Mouse (Mus musculus): Measurements from ENCODE around the gene Tmem238l.

The Tmem238l gene

GRCm38 (mm10) chr11:66975606-66976330 is 19.3 kb downstream of the Tmem238l start:
- DNase-seq (ENCODE audit: low read depth, low spot score): no peak

GRCm38 (mm10) chr11:66981336-66982115 is 25.1 kb downstream of the Tmem238l start:
- no peak for DNase-seq (ENCODE audit: low read depth, low spot score)

- DNase-seq (ENCODE audit: low read depth, low spot score): peak; percentile 18
These were observed 26.4 kb downstream of the Tmem238l start for GRCm38 (mm10) chr11:66982794-66983193.

GRCm38 (mm10) chr11:66983422-66984164 is 27.2 kb downstream of the Tmem238l start:
- DNase-seq (ENCODE audit: low read depth, low spot score): no peak

- DNase-seq (ENCODE audit: low read depth, low spot score): peak; percentile 25
These were observed 28.0 kb downstream of the Tmem238l start for GRCm38 (mm10) chr11:66984165-66985135.

- no peak for DNase-seq (ENCODE audit: low read depth, low spot score)
These were observed 28.8 kb downstream of the Tmem238l start for GRCm38 (mm10) chr11:66985136-66985702.

GRCm38 (mm10) chr11:66992150-66992549 is 35.7 kb downstream of the Tmem238l start:
- no peak for DNase-seq (ENCODE audit: low read depth, low spot score)

- no peak for DNase-seq (ENCODE audit: low read depth, low spot score)
These were observed 37.2 kb downstream of the Tmem238l start for GRCm38 (mm10) chr11:66993674-66994073.

GRCm38 (mm10) chr11:66996446-66996845 is 40.0 kb downstream of the Tmem238l start:
- no peak for DNase-seq (ENCODE audit: low read depth, low spot score)

- no peak for DNase-seq (ENCODE audit: low read depth, low spot score)
These were observed 42.3 kb downstream of the Tmem238l start for GRCm38 (mm10) chr11:66998467-66999403.

GRCm38 (mm10) chr11:67000671-67001070 is 44.2 kb downstream of the Tmem238l start:
- DNase-seq (ENCODE audit: low read depth, low spot score): no peak

GRCm38 (mm10) chr11:67001717-67002116 is 45.3 kb downstream of the Tmem238l start:
- DNase-seq (ENCODE audit: low read depth, low spot score): no peak

- DNase-seq (ENCODE audit: low read depth, low spot score): no peak
These were observed 46.5 kb downstream of the Tmem238l start for GRCm38 (mm10) chr11:67002911-67003310.

- no peak for DNase-seq (ENCODE audit: low read depth, low spot score)
These were observed 51.5 kb downstream of the Tmem238l start for GRCm38 (mm10) chr11:67007961-67008360.

GRCm38 (mm10) chr11:67008528-67008927 is 52.1 kb downstream of the Tmem238l start:
- no peak for DNase-seq (ENCODE audit: low read depth, low spot score)

GRCm38 (mm10) chr11:67010430-67010829 is 54.0 kb downstream of the Tmem238l start:
- no peak for DNase-seq (ENCODE audit: low read depth, low spot score)

GRCm38 (mm10) chr11:67011635-67012034 is 55.2 kb downstream of the Tmem238l start:
- no peak for DNase-seq (ENCODE audit: low read depth, low spot score)

Data from skeletal muscle tissue, adult 2 months (tissue).